Mouse (Mus musculus): Measurements from ENCODE around the gene Ppp1r12c.

GRCm38 (mm10) chr7:4542013-4542412, 40.5 kb upstream of the Ppp1r12c start:
- TF ChIP-seq POLR2A (IDR thresholded peaks at IDR 0.05; ENCODE audit: borderline replicate concordance, extremely low read depth, insufficient read depth, insufficient read length, poor library complexity, severe bottlenecking) (no peak), CTCF (IDR thresholded peaks at IDR 0.05; ENCODE audit: borderline replicate concordance, extremely low read depth, insufficient read depth, insufficient read length) (no peak)

All from brain, embryonic 14.5 days (tissue).